Mouse (Mus musculus): Measurements from ENCODE around the gene Gm15155.

DNA sequence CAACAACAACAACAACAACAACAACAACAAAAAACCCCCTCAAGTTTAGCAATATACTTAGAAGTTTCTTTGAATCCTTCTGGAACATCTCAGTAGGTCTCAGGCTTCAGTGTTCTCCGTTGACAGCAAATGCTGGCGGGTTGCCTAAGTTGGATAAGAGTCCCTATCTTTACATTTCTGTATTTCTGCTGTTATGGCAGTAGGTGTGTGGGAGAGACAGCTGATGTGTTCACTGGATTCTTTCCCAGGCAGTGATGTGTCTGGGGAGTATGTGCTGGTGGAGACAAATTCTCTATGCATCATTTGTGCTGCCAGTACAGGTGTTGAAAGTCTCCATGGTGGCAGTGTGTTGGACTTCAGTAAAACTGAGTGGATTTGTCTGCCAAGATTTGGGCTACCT, 23.3 kb upstream of the Gm15155 start:
- TF ChIP-seq CTCF (IDR thresholded peaks at IDR 0.05; ENCODE audit: control insufficient read depth, insufficient read depth, low read length) (no peak), POLR2A (IDR thresholded peaks at IDR 0.05; ENCODE audit: borderline replicate concordance, control insufficient read depth, low read depth, low read length) (no peak)
